Mouse (Mus musculus) bone marrow, adult 2 months (tissue): ENCODE data around the gene Gm5286. TPM values are rescaled to one million over a fixed set of nuclear protein-coding genes. Genes with fewer than 3 reads are reported as not detected.
"Not testable (repeated sequence)": the region's sequence is repeated elsewhere in the genome, so short reads cannot be mapped to it uniquely, and the experiment has no call there.

Source experiments
- H3K27ac ChIP-seq: fragments of 200-500 bp; 2 replicates; pipeline ENCODE4 v1.5.1; 2012; ENCODE audit warnings: low read depth, mild to moderate bottlenecking, control low read depth, inconsistent platforms, low read length; ENCODE audit not compliant: control insufficient read depth, poor library complexity, insufficient read depth
- H3K4me1 ChIP-seq: fragments of 200-500 bp; 2 replicates; pipeline ENCODE4 v1.6.1; 2011; ENCODE audit warnings: low read length; ENCODE audit not compliant: control insufficient read depth, insufficient read depth
- H3K4me3 ChIP-seq: fragments of 200-500 bp; replicated peaks from 2 replicates; pipeline ENCODE3; 2011; ENCODE audit warnings: mild to moderate bottlenecking, low read depth, low read length, control low read depth; ENCODE audit not compliant: control insufficient read depth
- WGBS: fragments of 180-500 bp; shearing (Covaris S2); methylation state at CpG from one replicate; pipeline ENCODE4 v1.1.7; 2018; 5-methylcytosine and 5-hydroxymethylcytosine counted together
- polyA plus RNA-seq: library from polyadenylated mRNA; stranded (reverse); fragments of >200 nt; gene quantifications from 2 replicates; pipeline ENCODE4 v1.2.4, GENCODE M21; 2011; ENCODE audit warnings: low replicate concordance; ENCODE audit not compliant: missing spikeins, insufficient read depth, insufficient read length

The Gm5286 gene
- not detected in 2 replicates for polyA plus RNA-seq

GRCm38 (mm10) chr3:94196414-94196813 lies at the start of gene Gm5286:
Gene Gm5286 (plus strand): TSS chr3:94196714.
- WGBS: 87% methylated on average over 3 of the region's 4 CpGs
- H3K4me3 ChIP-seq, H3K27ac ChIP-seq, H3K4me1 ChIP-seq: not testable (repeated sequence)

DNA sequence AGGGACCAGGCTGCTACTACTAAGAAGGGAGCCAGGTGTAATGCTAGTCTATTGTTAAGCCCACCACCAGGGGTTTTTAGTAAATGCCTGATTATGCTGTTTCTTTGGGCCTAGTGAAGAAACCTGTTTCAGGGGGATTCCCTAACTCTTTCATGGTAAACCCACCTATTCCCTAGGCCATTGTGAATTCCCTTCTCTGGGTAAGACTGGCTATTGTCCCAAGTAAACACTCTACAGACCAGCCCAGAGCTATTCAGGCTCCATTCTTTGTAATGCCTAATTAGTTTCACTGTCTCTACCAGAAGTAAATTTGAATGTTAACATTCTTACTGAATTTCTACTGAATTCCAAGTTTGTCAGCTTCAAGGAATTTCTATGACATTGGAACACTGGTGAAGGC lies 29.2 kb upstream of the Gm5286 start:
- not testable (repeated sequence) for H3K27ac ChIP-seq, H3K4me1 ChIP-seq, H3K4me3 ChIP-seq

GRCm38 (mm10) chr3:94178093-94178492 lies 18.4 kb upstream of the Gm5286 start, which contains the start of gene Gm10696:
Gene Gm10696 (minus strand): TSS chr3:94178193.
- not testable (repeated sequence) for H3K4me3 ChIP-seq, H3K4me1 ChIP-seq, H3K27ac ChIP-seq
- 61% methylated on average over 1 of the region's 1 CpGs for WGBS

Other genes with a start within 250 kb of the Gm5286 start
- gene Tdpoz5, start 235.4 kb upstream of the Gm5286 start, polyA plus RNA-seq: not detected in 2 replicates
- not detected in 2 replicates for gene Gm9125, start 141.8 kb upstream of the Gm5286 start, polyA plus RNA-seq
- not detected in 2 replicates for gene Gm10697, start 124.1 kb upstream of the Gm5286 start, polyA plus RNA-seq
- not detected in 2 replicates for gene Gm10696, start 18.5 kb upstream of the Gm5286 start, polyA plus RNA-seq
- not detected in 2 replicates for gene Gm4778, start 67.3 kb downstream of the Gm5286 start, polyA plus RNA-seq
- 0.74 and 2.3 TPM in 2 replicates for gene Them4, start 113.4 kb downstream of the Gm5286 start, polyA plus RNA-seq
- not detected in 2 replicates for gene Them5, start 145.4 kb downstream of the Gm5286 start, polyA plus RNA-seq
- not detected in 2 replicates for gene C2cd4d, start 165.7 kb downstream of the Gm5286 start, polyA plus RNA-seq
- 0.54 and 0.57 TPM in 2 replicates for gene Rorc, start 176.1 kb downstream of the Gm5286 start, polyA plus RNA-seq
- 0.36 and 1.2 TPM in 2 replicates for gene Lingo4, start 201.8 kb downstream of the Gm5286 start, polyA plus RNA-seq
- 3.4 TPM in 2 replicates for gene Tdrkh, start 216.6 kb downstream of the Gm5286 start, polyA plus RNA-seq
- 22.2 and 30.4 TPM in 2 replicates for gene Mrpl9, start 246.6 kb downstream of the Gm5286 start, polyA plus RNA-seq
- gene Oaz3, start 247.2 kb downstream of the Gm5286 start, polyA plus RNA-seq: 1.2 and 1.7 TPM in 2 replicates